Mouse (Mus musculus) limb, embryonic 14.5 days (tissue): ENCODE results near the gene Acsbg1. TPM values are rescaled to one million over a fixed set of nuclear protein-coding genes. Genes with fewer than 3 reads are reported as not detected.

Source experiments
- ATAC-seq: fragments of 200-750 bp; cut with Nextera tagmentation; 2 replicates; pipeline ENCODE4 v1.8.0; 2017; ENCODE audit warnings: low read depth, moderate number of reproducible peaks, moderate TSS enrichment; ENCODE audit not compliant: low FRiP score
- DNase-seq: peaks from one replicate; pipeline ENCODE4 v3.0.0-alpha.2; 2015; ENCODE audit warnings: low spot score
- H3K27ac ChIP-seq: fragments of 300-500 bp; sonication (generic); replicated peaks from 2 replicates; pipeline ENCODE4 v1.5.1; 2014; ENCODE audit warnings: low read depth, mild to moderate bottlenecking, low read length, moderate library complexity, mixed read lengths
- H3K27me3 ChIP-seq: fragments of 300-500 bp; sonication (generic); 2 replicates; pipeline ENCODE4 v1.6.1; 2014; ENCODE audit warnings: low read length, mixed read lengths; ENCODE audit not compliant: control insufficient read depth, insufficient read depth
- H3K36me3 ChIP-seq: fragments of 300-500 bp; sonication (generic); 2 replicates; pipeline ENCODE4 v1.6.1; 2014; ENCODE audit warnings: mild to moderate bottlenecking, low read length, moderate library complexity, mixed read lengths; ENCODE audit not compliant: control insufficient read depth, insufficient read depth
- H3K4me1 ChIP-seq: fragments of 300-500 bp; sonication (generic); 2 replicates; pipeline ENCODE4 v1.6.1; 2014; ENCODE audit warnings: antibody characterized with exemption, low read length, mixed read lengths; ENCODE audit not compliant: control insufficient read depth, insufficient read depth
- H3K4me2 ChIP-seq: fragments of 300-500 bp; sonication (generic); replicated peaks from 2 replicates; pipeline ENCODE4 v1.6.1; 2014; ENCODE audit warnings: low read depth, mild to moderate bottlenecking, low read length, moderate library complexity; ENCODE audit not compliant: severe bottlenecking
- H3K4me3 ChIP-seq: fragments of 300-500 bp; sonication (generic); replicated peaks from 2 replicates; pipeline ENCODE4 v1.5.1; 2014; ENCODE audit warnings: low read length
- H3K9ac ChIP-seq: fragments of 300-500 bp; sonication (generic); 2 replicates; pipeline ENCODE4 v1.6.1; 2014; ENCODE audit warnings: mild to moderate bottlenecking, low read depth, low read length, moderate library complexity; ENCODE audit not compliant: severe bottlenecking
- H3K9me3 ChIP-seq: fragments of 300-500 bp; sonication (generic); 2 replicates; pipeline ENCODE4 v1.6.1; 2016; ENCODE audit warnings: low read length; ENCODE audit not compliant: control insufficient read depth
- POLR2A ChIP-seq: fragments of 200-500 bp; IDR thresholded peaks from 2 replicates; pipeline ENCODE4 v1.8.0; 2012; ENCODE audit warnings: inconsistent platforms, mild to moderate bottlenecking, moderate library complexity, borderline replicate concordance; ENCODE audit not compliant: insufficient read depth, insufficient read length; ENCODE audit errors: extremely low read depth
- WGBS: fragments of 180-500 bp; shearing (Covaris S2); extraction: QIAGEN DNeasy Blood & Tissue Kit; methylation state at CpG from one replicate; pipeline ENCODE4 v1.1.7; 2014; 5-methylcytosine and 5-hydroxymethylcytosine counted together
- polyA plus RNA-seq, 2 experiments: library from polyadenylated mRNA; depleted of rRNA in 1 of 2; stranded (reverse) in 1 of 2; unstranded in 1 of 2; fragments of >200 nt; fragmentation: Nextera tagmentation in 1 of 2; extraction: Ambion mirVana in 1 of 2; gene quantifications; 2 replicates each; pipeline versions ENCODE4 v1.2.1 to v1.2.3; 2012 to 2014

Acsbg1 gene
- polyA plus RNA-seq (2012; rRNA removed) (0.40 and 0.77 TPM in 2 replicates), polyA plus RNA-seq (2014; fragmentation: Nextera tagmentation; extraction: Ambion mirVana) (0.18 and 0.51 TPM in 2 replicates)

DNA sequence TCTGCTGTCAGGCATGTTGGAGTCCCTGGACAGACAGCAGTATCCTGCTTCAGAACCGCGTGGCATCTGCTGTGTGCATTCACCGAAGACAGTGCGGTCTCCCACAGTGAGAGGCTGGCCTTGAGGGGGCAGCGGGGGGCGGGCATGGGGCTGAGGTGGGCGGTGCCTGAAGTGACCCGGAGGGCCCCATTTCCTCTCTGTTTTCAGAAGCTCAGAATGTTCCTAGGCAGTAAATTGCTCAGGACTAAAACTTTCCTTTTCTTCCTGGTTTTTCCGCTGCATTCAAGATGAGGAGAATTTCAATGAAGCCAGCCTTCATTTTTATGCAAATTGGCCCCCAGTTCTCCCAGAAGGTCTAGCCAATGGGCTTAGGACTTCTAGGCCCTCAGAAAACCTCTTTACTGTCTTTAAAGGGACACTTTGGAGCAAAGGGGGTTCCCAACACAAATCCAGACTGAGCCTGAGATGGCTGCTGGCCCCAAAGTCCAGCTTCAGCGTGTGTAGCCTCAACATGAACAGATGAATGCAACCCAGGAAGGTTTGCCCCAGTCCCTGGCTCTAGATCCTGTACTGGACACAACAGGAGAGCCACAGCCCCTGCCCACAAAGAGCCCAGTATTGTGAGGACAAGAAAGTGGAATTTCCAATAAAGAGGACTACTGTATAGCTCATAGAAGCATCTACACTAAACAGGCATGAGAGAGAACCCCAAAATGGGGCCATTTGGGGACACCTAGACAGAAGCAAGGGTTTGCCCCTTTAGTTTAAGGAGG, at the start of gene Acsbg1:
TSS of gene Acsbg1 (minus strand) at position 266 of the 773 bp plus-strand sequence.
- no peaks in the 10 kb centered on the region for H3K9me3 ChIP-seq
- WGBS, result 25% methylated on average over 10 of the region's 10 CpGs
- DNase-seq (no peak), ATAC-seq (no peak)
- H3K4me3 ChIP-seq, result no peak within 1 kb of the TSS
- H3K4me2 ChIP-seq, result 0 out of 2 replicates have a peak within 1 kb of the TSS, but pooled peaks have one; percentile 7
- H3K27me3 ChIP-seq, result no peaks in the 10 kb centered on the region
- H3K36me3 ChIP-seq, result no peaks in the 10 kb centered on the region
- TF ChIP-seq POLR2A, result no peak
- no peak within 1 kb of the TSS for H3K27ac ChIP-seq
- no peak within 1 kb of the TSS for H3K9ac ChIP-seq
- peaks cover 7% of the 10 kb centered on the region; the same call in 1 of the 2 replicates for H3K4me1 ChIP-seq

DNA sequence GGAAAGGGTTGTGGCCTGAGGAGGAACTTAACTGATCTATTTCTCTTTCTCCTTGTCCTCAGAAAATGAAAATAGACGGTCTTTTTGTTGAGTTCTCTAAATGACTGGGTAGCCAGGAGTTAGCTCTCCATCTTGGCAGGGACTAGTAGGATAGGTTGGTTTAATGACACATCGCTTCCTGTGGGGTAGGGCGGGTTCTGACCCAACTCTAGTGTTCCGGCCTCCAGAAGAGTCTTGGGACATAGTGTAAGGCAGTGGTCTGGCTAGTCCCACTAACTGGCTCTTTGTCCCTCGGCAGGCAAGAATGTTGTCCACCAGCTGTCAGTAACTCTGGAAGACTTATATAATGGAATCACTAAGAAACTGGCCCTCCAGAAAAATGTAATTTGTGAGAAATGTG, 46.4 kb upstream of the Acsbg1 start:
- WGBS, result 86% methylated on average over 5 of the region's 5 CpGs
- no peak for TF ChIP-seq POLR2A
- no peak overlapping the region for H3K4me2 ChIP-seq
- no peaks in the 10 kb centered on the region for H3K27me3 ChIP-seq
- DNase-seq (no peak), ATAC-seq (no peak)
- H3K4me3 ChIP-seq, result no peak overlapping the region
- H3K4me1 ChIP-seq, result no peaks in the 10 kb centered on the region
- peaks cover 42% of the 10 kb centered on the region for H3K36me3 ChIP-seq
- no peaks in the 10 kb centered on the region for H3K9me3 ChIP-seq
- H3K9ac ChIP-seq, result no peak overlapping the region
- no peak overlapping the region for H3K27ac ChIP-seq

DNA sequence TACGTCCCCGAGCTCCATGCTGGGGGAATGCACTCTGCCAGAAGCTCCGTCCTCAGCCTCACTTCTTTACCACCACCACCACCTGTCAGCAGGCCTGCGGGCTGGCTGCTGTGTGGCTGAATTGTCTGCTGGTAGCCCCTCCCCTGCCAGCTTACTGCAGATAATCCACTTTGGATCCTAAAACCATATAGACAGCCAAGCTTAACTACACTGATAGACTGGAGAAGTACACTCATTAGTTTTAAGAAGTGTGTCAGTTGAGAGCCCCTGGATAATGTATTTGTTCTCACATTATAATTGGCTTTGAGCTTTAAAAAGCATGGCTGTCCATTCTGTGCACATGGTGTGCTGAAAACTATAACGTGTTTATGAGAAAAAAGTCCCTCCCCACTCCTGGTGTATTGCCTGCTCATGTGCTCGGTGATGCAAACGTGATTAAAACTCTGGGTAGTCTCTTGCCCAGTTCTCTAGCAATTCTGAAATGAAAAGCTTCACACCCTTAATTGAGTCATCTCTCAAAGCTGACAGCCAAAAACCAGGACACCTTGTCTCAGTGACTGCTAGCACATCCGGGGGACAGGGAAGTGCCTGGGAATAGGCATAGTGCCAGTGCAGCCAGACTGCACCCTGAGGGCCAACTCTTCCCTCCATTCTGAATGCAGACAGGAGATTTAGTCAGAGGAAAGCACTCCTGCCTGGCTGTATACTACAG, 45.8 kb upstream of the Acsbg1 start:
- 48% methylated on average over 8 of the region's 8 CpGs for WGBS
- no peak overlapping the region for H3K4me2 ChIP-seq

GRCm38 (mm10) chr9:54705561-54705960, 43.9 kb upstream of the Acsbg1 start:
- Histone ChIP-seq H3K9ac (no peak overlapping the region), H3K4me1 (peaks cover 2% of the 10 kb centered on the region; the same call in 1 of the 2 replicates), H3K27ac (no peak overlapping the region), H3K27me3 (no peaks in the 10 kb centered on the region), H3K4me3 (no peak overlapping the region), H3K36me3 (peaks cover 17% of the 10 kb centered on the region), H3K9me3 (no peaks in the 10 kb centered on the region), H3K4me2 (no peak overlapping the region)
- no peak for ATAC-seq
- no peak for DNase-seq
- 24% methylated on average over 1 of the region's 1 CpGs for WGBS
- TF ChIP-seq POLR2A, result no peak

More for the DNA sequence above, 45.8 kb upstream of the Acsbg1 start:
- H3K27me3 ChIP-seq, result no peaks in the 10 kb centered on the region
- no peaks in the 10 kb centered on the region for H3K4me1 ChIP-seq
- H3K9me3 ChIP-seq, result no peaks in the 10 kb centered on the region
- peaks cover 35% of the 10 kb centered on the region for H3K36me3 ChIP-seq
- H3K27ac ChIP-seq, result no peak overlapping the region
- no peak for ATAC-seq
- no peak for TF ChIP-seq POLR2A
- H3K9ac ChIP-seq, result no peak overlapping the region
- no peak for DNase-seq
- no peak overlapping the region for H3K4me3 ChIP-seq

- no peak for TF ChIP-seq POLR2A
- H3K4me3 ChIP-seq, result no peak overlapping the region
- peaks cover 9% of the 10 kb centered on the region for H3K4me1 ChIP-seq
- no peaks in the 10 kb centered on the region for H3K9me3 ChIP-seq
- H3K27me3 ChIP-seq, result no peaks in the 10 kb centered on the region
- 73% methylated on average over 5 of the region's 5 CpGs for WGBS
- no peak overlapping the region for H3K4me2 ChIP-seq
- H3K9ac ChIP-seq, result no peak overlapping the region
- no peak for DNase-seq
- ATAC-seq, result no peak
- no peak overlapping the region for H3K27ac ChIP-seq
- 0 out of 2 replicates have a peak, but pooled peaks cover 6% of the 10 kb centered on the region for H3K36me3 ChIP-seq
These were observed 42.7 kb upstream of the Acsbg1 start for GRCm38 (mm10) chr9:54704361-54704760.
